Mouse (Mus musculus): ENCODE data around the gene Efr3b. TPM values are rescaled to one million over a fixed set of nuclear protein-coding genes. Genes with fewer than 3 reads are reported as not detected.
"Not testable (repeated sequence)": the region's sequence is repeated elsewhere in the genome, so short reads cannot be mapped to it uniquely, and the experiment has no call there.

Gene Efr3b
- polyA plus RNA-seq, 1 experiment from 2014 or later: 41.4 TPM

DNA sequence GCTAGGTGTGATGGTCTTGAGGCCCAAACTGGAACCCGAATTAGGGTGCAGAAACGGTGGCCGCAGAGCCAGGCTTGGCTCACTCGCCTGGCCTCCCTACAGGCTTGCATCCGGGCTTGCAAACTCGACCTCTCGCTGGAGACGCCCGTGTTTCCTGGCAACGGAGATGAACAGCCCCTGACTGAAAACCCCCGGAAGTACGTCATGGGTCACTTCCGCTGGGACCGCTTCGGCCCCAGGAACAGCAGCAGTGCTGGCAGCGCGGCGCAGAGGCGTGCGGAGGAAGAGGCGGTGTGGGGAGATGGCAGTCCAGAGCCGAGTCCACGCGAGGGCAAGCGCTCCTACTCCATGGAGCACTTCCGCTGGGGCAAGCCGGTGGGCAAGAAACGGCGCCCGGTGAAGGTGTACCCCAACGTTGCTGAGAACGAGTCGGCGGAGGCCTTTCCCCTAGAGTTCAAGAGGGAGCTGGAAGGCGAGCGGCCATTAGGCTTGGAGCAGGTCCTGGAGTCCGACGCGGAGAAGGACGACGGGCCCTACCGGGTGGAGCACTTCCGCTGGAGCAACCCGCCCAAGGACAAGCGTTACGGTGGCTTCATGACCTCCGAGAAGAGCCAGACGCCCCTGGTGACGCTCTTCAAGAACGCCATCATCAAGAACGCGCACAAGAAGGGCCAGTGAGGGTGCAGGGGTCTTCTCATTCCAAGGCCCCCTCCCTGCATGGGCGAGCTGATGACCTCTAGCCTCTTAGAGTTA lies 78.7 kb downstream of the Efr3b start:
- peak; percentile 97 for DNase-seq
- Histone ChIP-seq H3K9ac (replicated peaks; ENCODE audit: low read length) (peak overlapping the region; percentile 67), H3K9me3 (ENCODE audit: control insufficient read depth, low read length) (no peaks in the 10 kb centered on the region), H3K4me1 (ENCODE audit: control insufficient read depth, insufficient read depth, low read length) (peaks cover 11% of the 10 kb centered on the region; the same call in 1 of the 2 replicates), H3K4me2 (ENCODE audit: low read length) (peak overlapping the region; percentile 84), H3K27me3 (ENCODE audit: control insufficient read depth, insufficient read depth, low read length) (0 out of 2 replicates have a peak, but pooled peaks cover 5% of the 10 kb centered on the region), H3K4me3 (replicated peaks; ENCODE audit: low read depth, low read length) (peak overlapping the region; percentile 52), H3K27ac (replicated peaks; ENCODE audit: low read depth, low read length) (peak overlapping the region; percentile 93), H3K36me3 (ENCODE audit: control insufficient read depth, insufficient read depth, low read length) (peaks cover 17% of the 10 kb centered on the region)
- ATAC-seq (ENCODE audit: low FRiP score, low TSS enrichment): peak; percentile 96
- WGBS: 2% methylated on average over 53 of the region's 53 CpGs

DNA sequence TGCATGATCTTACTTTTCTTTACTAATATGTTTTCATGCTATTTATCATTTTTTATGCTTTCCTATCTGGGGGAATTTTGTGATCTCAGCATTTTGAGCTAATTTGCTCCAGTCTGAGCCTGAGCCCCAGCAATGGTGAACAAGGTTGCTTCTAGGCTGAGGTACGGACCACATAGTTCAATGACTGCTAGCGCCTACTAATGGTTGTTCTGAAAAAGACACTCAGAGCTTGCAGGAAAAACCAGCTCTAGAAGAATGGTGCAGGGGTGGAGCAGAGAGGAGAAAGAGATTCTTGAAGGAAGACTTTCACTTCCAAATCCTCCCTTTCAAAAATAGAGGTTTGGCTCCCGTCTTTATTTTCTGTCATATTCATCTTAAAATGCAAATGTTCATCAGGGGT lies 82.4 kb downstream of the Efr3b start:
- DNase-seq: peak; percentile 68

DNA sequence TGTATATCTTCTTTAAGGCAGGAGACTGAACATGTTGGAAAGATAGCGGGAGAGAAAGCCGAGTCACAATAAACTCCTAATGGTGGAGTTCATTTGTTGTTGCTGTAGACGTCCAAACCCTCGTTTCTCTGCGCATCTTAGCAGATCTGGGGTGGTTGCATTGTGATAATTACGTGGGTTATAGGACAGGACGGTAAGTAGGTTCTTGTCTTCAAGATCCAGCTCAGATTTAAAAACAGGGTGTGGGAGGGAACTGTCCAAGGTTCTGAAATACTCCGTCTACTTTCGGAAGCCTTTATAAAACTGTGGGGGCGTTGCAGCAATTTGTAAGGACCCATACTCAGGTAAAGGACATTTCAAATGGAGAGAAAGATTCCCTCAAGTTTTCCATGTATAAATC lies 83.3 kb downstream of the Efr3b start:
- Histone ChIP-seq H3K4me3 (replicated peaks; ENCODE audit: low read depth, low read length) (no peak overlapping the region), H3K27ac (replicated peaks; ENCODE audit: low read depth, low read length) (no peak overlapping the region), H3K9me3 (ENCODE audit: control insufficient read depth, low read length) (no peaks in the 10 kb centered on the region), H3K9ac (replicated peaks; ENCODE audit: low read length) (no peak overlapping the region), H3K4me1 (ENCODE audit: control insufficient read depth, insufficient read depth, low read length) (peaks cover 7% of the 10 kb centered on the region; the same call in 1 of the 2 replicates), H3K27me3 (ENCODE audit: control insufficient read depth, insufficient read depth, low read length) (peaks cover 9% of the 10 kb centered on the region; the same call in 1 of the 2 replicates), H3K4me2 (ENCODE audit: low read length) (no peak overlapping the region), H3K36me3 (ENCODE audit: control insufficient read depth, insufficient read depth, low read length) (no peaks in the 10 kb centered on the region)
- DNase-seq (peak; percentile 49), ATAC-seq (ENCODE audit: low FRiP score, low TSS enrichment) (no peak)
- 29% methylated on average over 10 of the region's 10 CpGs for WGBS

More for the DNA sequence above, 82.4 kb downstream of the Efr3b start:
- H3K4me3 ChIP-seq (replicated peaks; ENCODE audit: low read depth, low read length): no peak overlapping the region
- H3K27ac ChIP-seq (replicated peaks; ENCODE audit: low read depth, low read length): no peak overlapping the region
- no peaks in the 10 kb centered on the region for H3K36me3 ChIP-seq (ENCODE audit: control insufficient read depth, insufficient read depth, low read length)
- peaks cover 11% of the 10 kb centered on the region; the same call in 1 of the 2 replicates for H3K4me1 ChIP-seq (ENCODE audit: control insufficient read depth, insufficient read depth, low read length)
- 15% methylated on average over 3 of the region's 3 CpGs for WGBS
- no peak for ATAC-seq (ENCODE audit: low FRiP score, low TSS enrichment)
- no peak overlapping the region for H3K9ac ChIP-seq (replicated peaks; ENCODE audit: low read length)
- peaks cover 9% of the 10 kb centered on the region; the same call in 1 of the 2 replicates for H3K27me3 ChIP-seq (ENCODE audit: control insufficient read depth, insufficient read depth, low read length)
- no peak overlapping the region for H3K4me2 ChIP-seq (ENCODE audit: low read length)
- no peaks in the 10 kb centered on the region for H3K9me3 ChIP-seq (ENCODE audit: control insufficient read depth, low read length)

DNA sequence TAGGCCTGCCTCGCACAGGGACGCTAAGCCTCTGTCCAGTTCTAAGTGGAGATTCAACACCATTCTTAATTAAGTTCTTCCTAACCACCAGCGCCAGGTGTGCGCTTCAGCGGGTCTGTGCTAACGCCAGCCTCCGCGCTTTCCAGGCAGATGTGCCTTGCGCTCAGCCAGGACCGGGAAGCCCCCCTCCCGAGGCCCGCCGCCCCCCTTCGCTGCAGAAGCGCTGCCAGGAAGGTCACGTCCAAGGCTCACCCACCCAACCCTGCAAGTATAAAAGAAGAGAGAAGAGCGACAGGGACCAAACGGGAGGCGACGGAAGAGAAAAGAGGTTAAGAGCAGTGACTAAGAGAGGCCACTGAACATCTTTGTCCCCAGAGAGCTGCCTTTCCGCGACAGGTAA lies 84.1 kb downstream of the Efr3b start, which contains the start of gene Pomc:
Pomc (plus strand) TSS at position 301 of the 400 bp plus-strand sequence.
- DNase-seq: peak; percentile 9
- no peak within 1 kb of the TSS for H3K4me3 ChIP-seq (replicated peaks; ENCODE audit: low read depth, low read length)
- H3K9ac ChIP-seq (replicated peaks; ENCODE audit: low read length): no peak within 1 kb of the TSS
- ATAC-seq (ENCODE audit: low FRiP score, low TSS enrichment): no peak
- WGBS: 17% methylated on average over 22 of the region's 22 CpGs
- H3K4me2 ChIP-seq (ENCODE audit: low read length): peak within 1 kb of the TSS; percentile 33
- H3K36me3 ChIP-seq (ENCODE audit: control insufficient read depth, insufficient read depth, low read length): no peaks in the 10 kb centered on the region
- no peaks in the 10 kb centered on the region for H3K9me3 ChIP-seq (ENCODE audit: control insufficient read depth, low read length)
- H3K27ac ChIP-seq (replicated peaks; ENCODE audit: low read depth, low read length): no peak within 1 kb of the TSS
- H3K27me3 ChIP-seq (ENCODE audit: control insufficient read depth, insufficient read depth, low read length): peaks cover 9% of the 10 kb centered on the region; the same call in 1 of the 2 replicates
- H3K4me1 ChIP-seq (ENCODE audit: control insufficient read depth, insufficient read depth, low read length): peaks cover 6% of the 10 kb centered on the region; the same call in 1 of the 2 replicates

DNA sequence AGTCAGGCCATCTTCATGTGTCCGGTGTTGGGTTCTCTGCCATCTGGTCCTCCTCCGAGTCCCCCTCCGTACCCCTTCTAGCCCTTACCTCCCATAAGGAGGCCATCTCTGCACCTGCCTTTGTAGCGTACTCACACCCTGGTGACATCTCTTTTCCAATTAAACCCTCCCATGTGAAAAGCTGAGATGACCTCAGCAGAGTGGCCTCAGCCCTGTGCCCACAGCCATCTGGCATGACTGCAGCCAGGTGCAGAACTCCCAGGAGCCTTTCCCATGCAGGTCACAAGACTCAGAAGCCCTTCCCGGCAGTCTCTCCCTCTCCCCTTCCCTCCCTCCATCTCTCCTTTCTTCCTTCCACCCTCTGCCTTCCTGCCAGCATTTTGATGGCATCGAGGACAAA lies 91.2 kb downstream of the Efr3b start:
- no peak overlapping the region for H3K27ac ChIP-seq (replicated peaks; ENCODE audit: low read depth, low read length)
- H3K9me3 ChIP-seq (ENCODE audit: control insufficient read depth, low read length): no peaks in the 10 kb centered on the region
- no peak for DNase-seq
- no peak overlapping the region for H3K4me2 ChIP-seq (ENCODE audit: low read length)
- H3K4me3 ChIP-seq (replicated peaks; ENCODE audit: low read depth, low read length): no peak overlapping the region
- WGBS: 67% methylated on average over 6 of the region's 6 CpGs
- no peaks in the 10 kb centered on the region for H3K27me3 ChIP-seq (ENCODE audit: control insufficient read depth, insufficient read depth, low read length)
- no peaks in the 10 kb centered on the region for H3K36me3 ChIP-seq (ENCODE audit: control insufficient read depth, insufficient read depth, low read length)
- no peak for ATAC-seq (ENCODE audit: low FRiP score, low TSS enrichment)
- H3K9ac ChIP-seq (replicated peaks; ENCODE audit: low read length): no peak overlapping the region
- H3K4me1 ChIP-seq (ENCODE audit: control insufficient read depth, insufficient read depth, low read length): no peaks in the 10 kb centered on the region

DNA sequence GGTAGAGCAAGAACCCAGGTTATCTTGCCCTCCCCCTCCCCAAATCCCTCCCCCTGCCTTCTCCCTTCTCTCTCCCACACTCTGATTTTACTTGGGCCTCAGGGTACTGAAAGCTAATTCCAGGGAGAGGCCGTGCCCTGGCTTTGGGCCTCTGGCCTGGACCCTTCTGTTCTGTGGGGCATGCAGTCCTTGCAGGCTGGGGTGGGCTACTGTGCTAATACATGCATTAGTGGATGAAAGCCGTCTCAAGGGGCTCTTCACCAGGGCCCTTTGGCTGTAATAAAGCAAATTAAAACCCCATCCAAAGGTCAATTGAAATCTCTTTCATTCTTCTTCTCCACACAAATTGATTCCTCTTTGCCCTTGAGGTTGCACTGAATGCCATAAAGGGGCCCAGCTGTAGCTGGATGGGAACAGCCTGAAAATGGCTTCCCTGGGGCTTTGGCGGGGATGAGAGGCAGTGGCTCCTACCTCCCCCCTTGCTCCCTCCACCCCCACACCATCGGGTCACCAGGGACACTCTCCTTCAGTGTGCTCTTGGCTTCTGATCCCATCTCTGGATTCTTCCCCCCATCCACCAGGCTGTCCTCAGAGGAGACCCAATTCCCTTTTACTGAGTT lies 94.2 kb downstream of the Efr3b start:
- Histone ChIP-seq H3K4me1 (ENCODE audit: control insufficient read depth, insufficient read depth, low read length) (no peaks in the 10 kb centered on the region), H3K27me3 (ENCODE audit: control insufficient read depth, insufficient read depth, low read length) (no peaks in the 10 kb centered on the region), H3K9ac (replicated peaks; ENCODE audit: low read length) (no peak overlapping the region), H3K27ac (replicated peaks; ENCODE audit: low read depth, low read length) (no peak overlapping the region), H3K4me2 (ENCODE audit: low read length) (no peak overlapping the region), H3K36me3 (ENCODE audit: control insufficient read depth, insufficient read depth, low read length) (no peaks in the 10 kb centered on the region), H3K4me3 (replicated peaks; ENCODE audit: low read depth, low read length) (no peak overlapping the region), H3K9me3 (ENCODE audit: control insufficient read depth, low read length) (no peaks in the 10 kb centered on the region)
- WGBS: 33% methylated on average over 4 of the region's 4 CpGs
- peak; percentile 26 for DNase-seq
- ATAC-seq (ENCODE audit: low FRiP score, low TSS enrichment): no peak

DNA sequence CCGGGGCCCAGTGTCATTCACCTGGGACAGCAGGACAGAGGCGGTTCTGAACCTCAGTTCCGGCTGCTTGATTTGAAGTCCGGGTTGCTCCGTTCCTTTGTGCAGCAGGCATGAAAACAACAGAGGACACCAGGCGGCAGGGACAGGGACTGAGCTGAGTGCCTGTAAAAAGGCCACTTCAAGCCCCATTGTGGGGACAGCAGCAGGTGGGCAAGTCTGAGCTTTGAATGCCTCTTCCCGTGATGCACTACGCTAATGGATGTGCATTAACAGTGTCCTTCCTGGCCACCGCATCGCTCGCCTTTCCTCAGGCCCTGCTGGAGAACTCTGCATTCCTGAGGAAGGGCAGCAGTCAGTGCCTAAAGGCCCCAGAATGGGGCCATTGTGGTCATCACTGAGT lies 96.7 kb downstream of the Efr3b start:
- 5% methylated on average over 11 of the region's 11 CpGs for WGBS
- no peaks in the 10 kb centered on the region for H3K36me3 ChIP-seq (ENCODE audit: control insufficient read depth, insufficient read depth, low read length)
- ATAC-seq (ENCODE audit: low FRiP score, low TSS enrichment): no peak
- no peak overlapping the region for H3K4me3 ChIP-seq (replicated peaks; ENCODE audit: low read depth, low read length)
- peak; percentile 29 for DNase-seq
- 0 out of 2 replicates have a peak overlapping the region, but pooled peaks have one; percentile 1 for H3K4me2 ChIP-seq (ENCODE audit: low read length)
- H3K4me1 ChIP-seq (ENCODE audit: control insufficient read depth, insufficient read depth, low read length): no peaks in the 10 kb centered on the region
- H3K27ac ChIP-seq (replicated peaks; ENCODE audit: low read depth, low read length): no peak overlapping the region
- no peak overlapping the region for H3K9ac ChIP-seq (replicated peaks; ENCODE audit: low read length)
- no peaks in the 10 kb centered on the region for H3K9me3 ChIP-seq (ENCODE audit: control insufficient read depth, low read length)
- no peaks in the 10 kb centered on the region for H3K27me3 ChIP-seq (ENCODE audit: control insufficient read depth, insufficient read depth, low read length)

DNA sequence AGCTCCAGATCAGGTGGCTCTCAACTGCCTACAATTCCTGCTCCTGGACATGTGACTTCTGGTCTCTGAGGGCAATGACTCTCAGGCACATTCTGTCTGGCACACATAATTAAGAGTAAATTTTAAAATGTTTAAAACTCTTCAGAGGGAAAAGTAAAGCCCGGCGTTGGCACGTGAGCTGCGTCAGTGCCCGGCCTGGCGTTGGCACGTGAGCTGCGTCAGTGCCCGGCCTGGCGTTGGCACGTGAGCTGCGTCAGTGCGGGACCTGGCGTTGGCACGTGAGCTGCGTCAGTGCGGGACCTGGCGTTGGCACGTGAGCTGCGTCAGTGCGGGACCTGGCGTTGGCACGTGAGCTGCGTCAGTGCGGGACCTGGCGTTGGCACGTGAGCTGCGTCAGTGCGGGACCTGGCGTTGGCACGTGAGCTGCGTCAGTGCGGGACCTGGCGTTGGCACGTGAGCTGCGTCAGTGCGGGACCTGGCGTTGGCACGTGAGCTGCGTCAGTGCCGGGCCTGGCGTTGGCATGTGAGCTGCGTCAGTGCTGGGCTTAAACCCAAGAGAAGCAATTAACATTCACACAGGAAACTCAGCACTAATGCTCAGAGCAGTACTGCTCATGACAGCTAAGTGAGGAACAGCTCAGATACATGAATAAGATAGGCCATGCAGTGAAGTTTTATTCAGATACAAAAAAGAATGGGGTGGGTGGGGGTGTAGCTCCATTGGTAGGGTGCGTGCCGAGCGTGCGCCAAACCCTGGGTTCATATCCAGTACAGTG lies 108.4 kb downstream of the Efr3b start:
- H3K36me3 ChIP-seq (ENCODE audit: control insufficient read depth, insufficient read depth, low read length); H3K27me3 ChIP-seq (ENCODE audit: control insufficient read depth, insufficient read depth, low read length); H3K27ac ChIP-seq (replicated peaks; ENCODE audit: low read depth, low read length); H3K4me1 ChIP-seq (ENCODE audit: control insufficient read depth, insufficient read depth, low read length); ATAC-seq (ENCODE audit: low FRiP score, low TSS enrichment); H3K4me2 ChIP-seq (ENCODE audit: low read length); H3K4me3 ChIP-seq (replicated peaks; ENCODE audit: low read depth, low read length); H3K9ac ChIP-seq (replicated peaks; ENCODE audit: low read length); H3K9me3 ChIP-seq (ENCODE audit: control insufficient read depth, low read length); DNase-seq: not testable (repeated sequence)
- WGBS: 94% methylated on average over 30 of the region's 47 CpGs
